Mouse (Mus musculus): ENCODE results near the gene Pou2f1. TPM values are rescaled to one million over a fixed set of nuclear protein-coding genes. Genes with fewer than 3 reads are reported as not detected.

The Pou2f1 gene
- polyA plus RNA-seq, 1 experiment = 10.8 TPM

GRCm38 (mm10) chr1:166043451-166044149 is 41.1 kb upstream of the Pou2f1 start:
- no peak for DNase-seq
- H3K27me3 ChIP-seq (replicated peaks; ENCODE audit: control insufficient read depth, insufficient read depth, low read length) = no peaks in the 10 kb centered on the region; the same call in 1 of the 2 replicates
- no peak for TF ChIP-seq POLR2A (IDR thresholded peaks at IDR 0.05; ENCODE audit: low read depth, low read length)
- TF ChIP-seq CTCF (conservative IDR thresholded peaks at IDR 0.05; ENCODE audit: insufficient read depth, insufficient read length, low read depth, low read length) = no peak
- no peaks in the 10 kb centered on the region for H3K36me3 ChIP-seq (ENCODE audit: control insufficient read depth, insufficient read depth, low read length)
- no peak overlapping the region for H3K27ac ChIP-seq (ENCODE audit: insufficient read depth, low read depth, low read length)
- H3K4me1 ChIP-seq (ENCODE audit: control insufficient read depth, insufficient read depth, low read length) = peaks cover 3% of the 10 kb centered on the region; the same call in 1 of the 2 replicates
- WGBS = 75% methylated on average over 21 of the region's 21 CpGs
- no peak overlapping the region for H3K4me3 ChIP-seq (ENCODE audit: insufficient read depth, low read depth, low read length)

- Histone ChIP-seq H3K27me3 (replicated peaks; ENCODE audit: control insufficient read depth, insufficient read depth, low read length) (no peaks in the 10 kb centered on the region; the same call in 1 of the 2 replicates), H3K4me1 (ENCODE audit: control insufficient read depth, insufficient read depth, low read length) (no peaks in the 10 kb centered on the region), H3K36me3 (ENCODE audit: control insufficient read depth, insufficient read depth, low read length) (no peaks in the 10 kb centered on the region), H3K4me3 (ENCODE audit: insufficient read depth, low read depth, low read length) (no peak overlapping the region), H3K27ac (ENCODE audit: insufficient read depth, low read depth, low read length) (no peak overlapping the region)
- WGBS = 58% methylated on average over 1 of the region's 1 CpGs
- DNase-seq = no peak
- no peak for TF ChIP-seq CTCF (conservative IDR thresholded peaks at IDR 0.05; ENCODE audit: insufficient read depth, insufficient read length, low read depth, low read length)
- TF ChIP-seq POLR2A (IDR thresholded peaks at IDR 0.05; ENCODE audit: low read depth, low read length) = no peak
Measured at GRCm38 (mm10) chr1:166041501-166041900, 39.0 kb upstream of the Pou2f1 start.

GRCm38 (mm10) chr1:166038731-166039332 is 36.4 kb upstream of the Pou2f1 start:
- Histone ChIP-seq H3K4me1 (ENCODE audit: control insufficient read depth, insufficient read depth, low read length) (no peaks in the 10 kb centered on the region), H3K27ac (ENCODE audit: insufficient read depth, low read depth, low read length) (no peak overlapping the region), H3K27me3 (replicated peaks; ENCODE audit: control insufficient read depth, insufficient read depth, low read length) (no peaks in the 10 kb centered on the region; the same call in 1 of the 2 replicates), H3K4me3 (ENCODE audit: insufficient read depth, low read depth, low read length) (no peak overlapping the region), H3K36me3 (ENCODE audit: control insufficient read depth, insufficient read depth, low read length) (no peaks in the 10 kb centered on the region)
- no peak for DNase-seq
- TF ChIP-seq CTCF (conservative IDR thresholded peaks at IDR 0.05; ENCODE audit: insufficient read depth, insufficient read length, low read depth, low read length) (no peak), POLR2A (IDR thresholded peaks at IDR 0.05; ENCODE audit: low read depth, low read length) (no peak)
- 87% methylated on average over 2 of the region's 2 CpGs for WGBS

- Histone ChIP-seq H3K4me3 (ENCODE audit: insufficient read depth, low read depth, low read length) (no peak overlapping the region), H3K36me3 (ENCODE audit: control insufficient read depth, insufficient read depth, low read length) (no peaks in the 10 kb centered on the region), H3K27me3 (replicated peaks; ENCODE audit: control insufficient read depth, insufficient read depth, low read length) (no peaks in the 10 kb centered on the region), H3K4me1 (ENCODE audit: control insufficient read depth, insufficient read depth, low read length) (no peaks in the 10 kb centered on the region), H3K27ac (ENCODE audit: insufficient read depth, low read depth, low read length) (no peak overlapping the region)
- no peak for DNase-seq
- WGBS = 31% methylated on average over 5 of the region's 5 CpGs
- TF ChIP-seq POLR2A (IDR thresholded peaks at IDR 0.05; ENCODE audit: low read depth, low read length) = no peak
Measured at GRCm38 (mm10) chr1:166035045-166035444, 32.6 kb upstream of the Pou2f1 start.

GRCm38 (mm10) chr1:166031673-166032547 is 29.4 kb upstream of the Pou2f1 start:
- H3K27ac ChIP-seq (ENCODE audit: insufficient read depth, low read depth, low read length) = no peak overlapping the region
- 45% methylated on average over 7 of the region's 7 CpGs for WGBS
- no peaks in the 10 kb centered on the region for H3K27me3 ChIP-seq (replicated peaks; ENCODE audit: control insufficient read depth, insufficient read depth, low read length)
- TF ChIP-seq POLR2A (IDR thresholded peaks at IDR 0.05; ENCODE audit: low read depth, low read length) (no peak), CTCF (conservative IDR thresholded peaks at IDR 0.05; ENCODE audit: insufficient read depth, insufficient read length, low read depth, low read length) (no peak)
- no peak overlapping the region for H3K4me3 ChIP-seq (ENCODE audit: insufficient read depth, low read depth, low read length)
- H3K36me3 ChIP-seq (ENCODE audit: control insufficient read depth, insufficient read depth, low read length) = no peaks in the 10 kb centered on the region
- no peaks in the 10 kb centered on the region for H3K4me1 ChIP-seq (ENCODE audit: control insufficient read depth, insufficient read depth, low read length)
- no peak for DNase-seq

- Histone ChIP-seq H3K4me1 (ENCODE audit: control insufficient read depth, insufficient read depth, low read length) (no peaks in the 10 kb centered on the region), H3K4me3 (ENCODE audit: insufficient read depth, low read depth, low read length) (no peak overlapping the region), H3K27ac (ENCODE audit: insufficient read depth, low read depth, low read length) (no peak overlapping the region), H3K27me3 (replicated peaks; ENCODE audit: control insufficient read depth, insufficient read depth, low read length) (no peaks in the 10 kb centered on the region), H3K36me3 (ENCODE audit: control insufficient read depth, insufficient read depth, low read length) (no peaks in the 10 kb centered on the region)
- DNase-seq = no peak
- WGBS = 53% methylated on average over 4 of the region's 4 CpGs
- TF ChIP-seq CTCF (conservative IDR thresholded peaks at IDR 0.05; ENCODE audit: insufficient read depth, insufficient read length, low read depth, low read length) (no peak), POLR2A (IDR thresholded peaks at IDR 0.05; ENCODE audit: low read depth, low read length) (no peak)
Measured at GRCm38 (mm10) chr1:166023981-166024380, 21.5 kb upstream of the Pou2f1 start.

- H3K4me1 ChIP-seq (ENCODE audit: control insufficient read depth, insufficient read depth, low read length) = no peaks in the 10 kb centered on the region
- no peak for DNase-seq
- no peak overlapping the region for H3K27ac ChIP-seq (ENCODE audit: insufficient read depth, low read depth, low read length)
- WGBS = 87% methylated on average over 4 of the region's 4 CpGs
- no peaks in the 10 kb centered on the region for H3K27me3 ChIP-seq (replicated peaks; ENCODE audit: control insufficient read depth, insufficient read depth, low read length)
- no peaks in the 10 kb centered on the region for H3K36me3 ChIP-seq (ENCODE audit: control insufficient read depth, insufficient read depth, low read length)
- H3K4me3 ChIP-seq (ENCODE audit: insufficient read depth, low read depth, low read length) = no peak overlapping the region
- TF ChIP-seq POLR2A (IDR thresholded peaks at IDR 0.05; ENCODE audit: low read depth, low read length) = no peak
- no peak for TF ChIP-seq CTCF (conservative IDR thresholded peaks at IDR 0.05; ENCODE audit: insufficient read depth, insufficient read length, low read depth, low read length)
Measured at GRCm38 (mm10) chr1:166017203-166017602, 14.7 kb upstream of the Pou2f1 start.
